Mouse (Mus musculus): ENCODE measurements around the gene Spata13.

DNA sequence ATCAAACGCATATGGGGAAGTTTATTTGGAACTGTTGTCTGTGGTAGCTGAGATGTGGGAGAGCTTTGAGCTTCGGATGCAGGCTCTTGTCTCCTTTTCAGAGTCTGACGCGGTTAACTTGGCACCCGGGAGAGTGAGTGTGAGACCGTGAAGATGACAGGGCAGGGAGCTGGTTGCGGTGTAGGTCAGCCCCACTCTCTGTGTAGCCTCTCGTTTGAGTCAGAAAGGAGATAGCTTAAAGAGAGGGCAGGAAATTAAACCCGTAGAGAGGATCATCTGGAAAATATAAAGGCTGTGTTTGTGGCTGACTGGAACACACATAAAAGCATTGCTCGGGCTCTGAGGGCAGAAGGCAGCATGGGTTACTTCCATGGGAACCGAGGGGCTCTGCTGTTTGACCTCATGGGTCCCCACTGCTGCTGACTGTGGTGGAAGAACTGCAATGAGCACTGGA lies 173.1 kb downstream of the Spata13 start:
- TF ChIP-seq E2F4 (IDR thresholded peaks at IDR 0.05; ENCODE audit: insufficient read depth): no peak
- no peak for TF ChIP-seq MYOD1 (IDR thresholded peaks at IDR 0.05; ENCODE audit: control insufficient read depth in 1 of 3, insufficient read length in 2 of 3, low read depth in 2 of 3)
- TF ChIP-seq CEBPB (IDR thresholded peaks at IDR 0.05; ENCODE audit: insufficient read depth, poor library complexity, severe bottlenecking): no peak
- TF ChIP-seq POLR2AphosphoS2 (IDR thresholded peaks at IDR 0.05; ENCODE audit: insufficient read length, low read depth): no peak
- no peak for TF ChIP-seq MYOG (IDR thresholded peaks at IDR 0.05; ENCODE audit: control insufficient read depth in 1 of 3, insufficient read depth in 1 of 3, insufficient read length in 2 of 3, low read depth in 2 of 3)
- TF ChIP-seq POLR2A (IDR thresholded peaks at IDR 0.05; ENCODE audit: insufficient read length, low read depth): no peak
- no peak for TF ChIP-seq TCF3 (IDR thresholded peaks at IDR 0.05; ENCODE audit: insufficient read length, low read depth)
- TF ChIP-seq USF1 (IDR thresholded peaks at IDR 0.05; ENCODE audit: low read depth): no peak
- no peak for TF ChIP-seq TCF12 (IDR thresholded peaks at IDR 0.05; ENCODE audit: insufficient read depth, poor library complexity, severe bottlenecking)
- TF ChIP-seq MAX (IDR thresholded peaks at IDR 0.05; ENCODE audit: low read depth): no peak
- TF ChIP-seq SRF (IDR thresholded peaks at IDR 0.05; ENCODE audit: control insufficient read depth, insufficient read length, low read depth): no peak
